Mouse (Mus musculus) activated CD4-positive, CD25-positive, alpha-beta regulatory T cell, adult 4 months (primary cell): ENCODE measurements around the gene Rhox1. TPM values are rescaled to one million over a fixed set of nuclear protein-coding genes. Genes with fewer than 3 reads are reported as not detected.
A peak's percentile ranks its signal among the peaks of the same experiment; 100 is the strongest.
"Not testable (repeated sequence)": the region's sequence is repeated elsewhere in the genome, so short reads cannot be mapped to it uniquely, and the experiment has no call there.

Experiments used
- ATAC-seq: one replicate; pipeline ENCODE4 v1.8.0; 2017
- polyA plus RNA-seq, 2 experiments: library from polyadenylated mRNA; unstranded; fragments of 100-300 nt; shearing (Covaris generic); gene quantifications; one replicate each; pipeline ENCODE4 v1.2.1; 2017

Rhox1 gene
- polyA plus RNA-seq: not detected

- not testable (repeated sequence) for ATAC-seq
Observed at GRCm38 (mm10) chrX:37222158-37222557, at the start of gene Rhox1. Gene Rhox1, minus strand, starts transcription at chrX:37222258.

- ATAC-seq: not testable (repeated sequence)
Observed at GRCm38 (mm10) chrX:37265038-37265437, 43.0 kb upstream of the Rhox1 start, which contains the start of gene Rhox4a. Gene Rhox4a, plus strand, starts transcription at chrX:37265338.

GRCm38 (mm10) chrX:37249619-37250018 lies 27.6 kb upstream of the Rhox1 start, which contains the start of gene Rhox3a:
Gene Rhox3a, plus strand, starts transcription at chrX:37249919.
- ATAC-seq: not testable (repeated sequence)

GRCm38 (mm10) chrX:37244676-37245075 lies 22.6 kb upstream of the Rhox1 start, which contains the start of gene Rhox2a:
Gene Rhox2a, plus strand, starts transcription at chrX:37244976.
- ATAC-seq: not testable (repeated sequence)

GRCm38 (mm10) chrX:37210941-37211340 lies 11.1 kb downstream of the Rhox1 start, which contains the start of gene Gm9:
Gene Gm9, minus strand, starts transcription at chrX:37211041.
- no peak for ATAC-seq

- ATAC-seq: no peak
Observed at GRCm38 (mm10) chrX:37198676-37199075, 23.4 kb downstream of the Rhox1 start.

GRCm38 (mm10) chrX:37191744-37192379 lies 30.2 kb downstream of the Rhox1 start:
- ATAC-seq: no peak

GRCm38 (mm10) chrX:37191105-37191743 lies 30.8 kb downstream of the Rhox1 start, which contains the start of the genes Ndufa1 and Rnf113a1:
Gene Ndufa1, minus strand, starts transcription at chrX:37191163.
Gene Rnf113a1, plus strand, starts transcription at chrX:37191245.
- ATAC-seq: peak; percentile 89

GRCm38 (mm10) chrX:37190755-37191104 lies 31.3 kb downstream of the Rhox1 start:
- ATAC-seq: no peak

GRCm38 (mm10) chrX:37184401-37184800 lies 37.7 kb downstream of the Rhox1 start:
- not testable (repeated sequence) for ATAC-seq

- ATAC-seq: no peak
Observed at GRCm38 (mm10) chrX:37168742-37169141, 53.3 kb downstream of the Rhox1 start, which contains the start of gene Akap14. Gene Akap14, minus strand, starts transcription at chrX:37168842.

- ATAC-seq: peak; percentile 75
Observed at GRCm38 (mm10) chrX:37167085-37167484, 55.0 kb downstream of the Rhox1 start.

Other genes starting within 250 kb of the Rhox1 start
- gene Sept6, start 230.5 kb downstream of the Rhox1 start, polyA plus RNA-seq: 100 to 1,000 TPM; 146 to 160 TPM
- gene Sowahd, start 173.4 kb downstream of the Rhox1 start, polyA plus RNA-seq: not detected
- 1,000 to 10,000 TPM in 1 of 2 experiments, 100 to 1,000 TPM in 1; 652 to 1,206 TPM for gene Rpl39, start 136.9 kb downstream of the Rhox1 start, polyA plus RNA-seq
- gene Upf3b, start 111.9 kb downstream of the Rhox1 start, polyA plus RNA-seq: 10 to 100 TPM; 33.8 to 46.6 TPM
- 10 to 100 TPM; 19.3 to 27.4 TPM for gene Nkap, start 95.5 kb downstream of the Rhox1 start, polyA plus RNA-seq
- under 1 TPM in 1 of 2 experiments, not detected in 1; 0.19 TPM for gene Akap14, start 53.4 kb downstream of the Rhox1 start, polyA plus RNA-seq
- gene Ndufa1, start 31.1 kb downstream of the Rhox1 start, polyA plus RNA-seq: 100 to 1,000 TPM; 295 to 357 TPM
- gene Rnf113a1, start 31.0 kb downstream of the Rhox1 start, polyA plus RNA-seq: 10 to 100 TPM in 1 of 2 experiments, 1 to 10 TPM in 1; 9.5 to 10.9 TPM
- gene Gm9, start 11.2 kb downstream of the Rhox1 start, polyA plus RNA-seq: not detected
- gene Rhox2a, start 22.7 kb upstream of the Rhox1 start, polyA plus RNA-seq: not detected
- not detected for gene Rhox3a, start 27.7 kb upstream of the Rhox1 start, polyA plus RNA-seq
- gene Rhox4a, start 43.1 kb upstream of the Rhox1 start, polyA plus RNA-seq: not detected
- not detected for gene Rhox3a2, start 157.8 kb upstream of the Rhox1 start, polyA plus RNA-seq
- gene Rhox4a2, start 168.6 kb upstream of the Rhox1 start, polyA plus RNA-seq: not detected
- not detected for gene Rhox2b, start 189.8 kb upstream of the Rhox1 start, polyA plus RNA-seq
- under 1 TPM in 1 of 2 experiments, not detected in 1; 0.33 TPM for gene Rhox4b, start 210.2 kb upstream of the Rhox1 start, polyA plus RNA-seq
- gene Rhox2c, start 231.4 kb upstream of the Rhox1 start, polyA plus RNA-seq: not detected
- gene Rhox3c, start 236.3 kb upstream of the Rhox1 start, polyA plus RNA-seq: not detected